Mouse (Mus musculus): ENCODE data around the gene Rcor1.

- TF ChIP-seq POLR2A (IDR thresholded peaks at IDR 0.05; ENCODE audit: borderline replicate concordance, extremely low read depth, insufficient read depth, insufficient read length, poor library complexity, severe bottlenecking) (no peak), CTCF (IDR thresholded peaks at IDR 0.05; ENCODE audit: borderline replicate concordance, extremely low read depth, insufficient read depth, insufficient read length) (no peak)
These were observed 47.9 kb downstream of the Rcor1 start for GRCm38 (mm10) chr12:111087066-111087465.
